Mouse (Mus musculus): ENCODE results near the gene Slc25a5. TPM values are rescaled to one million over a fixed set of nuclear protein-coding genes. Genes with fewer than 3 reads are reported as not detected.
A peak's percentile ranks its signal among the peaks of the same experiment; 100 is the strongest.

Slc25a5 gene
- total RNA-seq, 4 experiments from 2014 or later, result 319 to 349 (median 332) TPM

- DNase-seq (ENCODE audit: low spot score in 2 of 2), result no peak
Observed at GRCm38 (mm10) chrX:36799131-36799879, 3.9 kb downstream of the Slc25a5 start.

- no peak for DNase-seq (ENCODE audit: low spot score in 2 of 2)
Observed at GRCm38 (mm10) chrX:36803189-36803588, 7.7 kb downstream of the Slc25a5 start.

GRCm38 (mm10) chrX:36804196-36804595 is 8.7 kb downstream of the Slc25a5 start:
- DNase-seq (ENCODE audit: low spot score in 2 of 2), result no peak

GRCm38 (mm10) chrX:36805466-36806235 is 10.2 kb downstream of the Slc25a5 start:
- DNase-seq (ENCODE audit: low spot score in 2 of 2), result no peak

GRCm38 (mm10) chrX:36807360-36808317 is 12.2 kb downstream of the Slc25a5 start:
- DNase-seq (ENCODE audit: low spot score in 2 of 2), result peak; percentile 88 to 89

- no peak for DNase-seq (ENCODE audit: low spot score in 2 of 2)
Observed at GRCm38 (mm10) chrX:36808318-36808683, 12.8 kb downstream of the Slc25a5 start.

GRCm38 (mm10) chrX:36811377-36811776 is 15.9 kb downstream of the Slc25a5 start:
- no peak for DNase-seq (ENCODE audit: low spot score in 2 of 2)

GRCm38 (mm10) chrX:36814161-36814836 is 18.8 kb downstream of the Slc25a5 start:
- no peak for DNase-seq (ENCODE audit: low spot score in 2 of 2)

- DNase-seq (ENCODE audit: low spot score in 2 of 2), result no peak
Observed at GRCm38 (mm10) chrX:36815022-36815421, 19.6 kb downstream of the Slc25a5 start.

- DNase-seq (ENCODE audit: low spot score in 2 of 2), result no peak
Observed at GRCm38 (mm10) chrX:36815439-36815838, 20.0 kb downstream of the Slc25a5 start.

GRCm38 (mm10) chrX:36816368-36816899 is 21.0 kb downstream of the Slc25a5 start:
- DNase-seq (ENCODE audit: low spot score in 2 of 2), result no peak

GRCm38 (mm10) chrX:36816953-36817441 is 21.5 kb downstream of the Slc25a5 start:
- DNase-seq (ENCODE audit: low spot score in 2 of 2), result no peak

- DNase-seq (ENCODE audit: low spot score in 2 of 2), result no peak
Observed at GRCm38 (mm10) chrX:36819575-36819974, 24.1 kb downstream of the Slc25a5 start.

- DNase-seq (ENCODE audit: low spot score in 2 of 2), result peak in 1 of 2 experiments; percentile 24
Observed at GRCm38 (mm10) chrX:36820201-36820600, 24.8 kb downstream of the Slc25a5 start.

GRCm38 (mm10) chrX:36823932-36824711 is 28.7 kb downstream of the Slc25a5 start:
- no peak for DNase-seq (ENCODE audit: low spot score in 2 of 2)

- DNase-seq (ENCODE audit: low spot score in 2 of 2), result no peak
Observed at GRCm38 (mm10) chrX:36825032-36825431, 29.6 kb downstream of the Slc25a5 start.

- DNase-seq (ENCODE audit: low spot score in 2 of 2), result no peak
Observed at GRCm38 (mm10) chrX:36826873-36827272, 31.4 kb downstream of the Slc25a5 start.

GRCm38 (mm10) chrX:36830271-36830670 is 34.8 kb downstream of the Slc25a5 start:
- no peak for DNase-seq (ENCODE audit: low spot score in 2 of 2)

- DNase-seq (ENCODE audit: low spot score in 2 of 2), result no peak
Observed at GRCm38 (mm10) chrX:36831632-36832031, 36.2 kb downstream of the Slc25a5 start.

Measured in layer of hippocampus, adult 8-10 months (tissue).